Mouse (Mus musculus) limb, embryonic 14.5 days (tissue): Measurements from ENCODE around the gene Hist1h3i. TPM values are rescaled to one million over a fixed set of nuclear protein-coding genes. Genes with fewer than 3 reads are reported as not detected.
A peak's percentile ranks its signal among the peaks of the same experiment; 100 is the strongest.
"Not testable (repeated sequence)": the region's sequence is repeated elsewhere in the genome, so short reads cannot be mapped to it uniquely, and the experiment has no call there.

Experiments
- ATAC-seq: fragments of 200-750 bp; cut with Nextera tagmentation; 2 replicates; pipeline ENCODE4 v1.8.0; 2017; ENCODE audit warnings: low read depth, moderate number of reproducible peaks, moderate TSS enrichment; ENCODE audit not compliant: low FRiP score
- DNase-seq: peaks from one replicate; pipeline ENCODE4 v3.0.0-alpha.2; 2015; ENCODE audit warnings: low spot score
- H3K27ac ChIP-seq: fragments of 300-500 bp; sonication (generic); replicated peaks from 2 replicates; pipeline ENCODE4 v1.5.1; 2014; ENCODE audit warnings: low read depth, mild to moderate bottlenecking, low read length, moderate library complexity, mixed read lengths
- H3K27me3 ChIP-seq: fragments of 300-500 bp; sonication (generic); 2 replicates; pipeline ENCODE4 v1.6.1; 2014; ENCODE audit warnings: low read length, mixed read lengths; ENCODE audit not compliant: control insufficient read depth, insufficient read depth
- H3K36me3 ChIP-seq: fragments of 300-500 bp; sonication (generic); 2 replicates; pipeline ENCODE4 v1.6.1; 2014; ENCODE audit warnings: mild to moderate bottlenecking, low read length, moderate library complexity, mixed read lengths; ENCODE audit not compliant: control insufficient read depth, insufficient read depth
- H3K4me1 ChIP-seq: fragments of 300-500 bp; sonication (generic); 2 replicates; pipeline ENCODE4 v1.6.1; 2014; ENCODE audit warnings: antibody characterized with exemption, low read length, mixed read lengths; ENCODE audit not compliant: control insufficient read depth, insufficient read depth
- H3K4me2 ChIP-seq: fragments of 300-500 bp; sonication (generic); replicated peaks from 2 replicates; pipeline ENCODE4 v1.6.1; 2014; ENCODE audit warnings: low read depth, mild to moderate bottlenecking, low read length, moderate library complexity; ENCODE audit not compliant: severe bottlenecking
- H3K4me3 ChIP-seq: fragments of 300-500 bp; sonication (generic); replicated peaks from 2 replicates; pipeline ENCODE4 v1.5.1; 2014; ENCODE audit warnings: low read length
- H3K9ac ChIP-seq: fragments of 300-500 bp; sonication (generic); 2 replicates; pipeline ENCODE4 v1.6.1; 2014; ENCODE audit warnings: mild to moderate bottlenecking, low read depth, low read length, moderate library complexity; ENCODE audit not compliant: severe bottlenecking
- H3K9me3 ChIP-seq: fragments of 300-500 bp; sonication (generic); 2 replicates; pipeline ENCODE4 v1.6.1; 2016; ENCODE audit warnings: low read length; ENCODE audit not compliant: control insufficient read depth
- POLR2A ChIP-seq: fragments of 200-500 bp; IDR thresholded peaks from 2 replicates; pipeline ENCODE4 v1.8.0; 2012; ENCODE audit warnings: inconsistent platforms, mild to moderate bottlenecking, moderate library complexity, borderline replicate concordance; ENCODE audit not compliant: insufficient read depth, insufficient read length; ENCODE audit errors: extremely low read depth
- WGBS: fragments of 180-500 bp; shearing (Covaris S2); extraction: QIAGEN DNeasy Blood & Tissue Kit; methylation state at CpG from one replicate; pipeline ENCODE4 v1.1.7; 2014; 5-methylcytosine and 5-hydroxymethylcytosine counted together
- polyA plus RNA-seq, 2 experiments: library from polyadenylated mRNA; depleted of rRNA in 1 of 2; stranded (reverse) in 1 of 2; unstranded in 1 of 2; fragments of >200 nt; fragmentation: Nextera tagmentation in 1 of 2; extraction: Ambion mirVana in 1 of 2; gene quantifications; 2 replicates each; pipeline versions ENCODE4 v1.2.1 to v1.2.3; 2012 to 2014

Hist1h3i gene
- polyA plus RNA-seq, 2 experiments, result 39.9 to 142 TPM

DNA sequence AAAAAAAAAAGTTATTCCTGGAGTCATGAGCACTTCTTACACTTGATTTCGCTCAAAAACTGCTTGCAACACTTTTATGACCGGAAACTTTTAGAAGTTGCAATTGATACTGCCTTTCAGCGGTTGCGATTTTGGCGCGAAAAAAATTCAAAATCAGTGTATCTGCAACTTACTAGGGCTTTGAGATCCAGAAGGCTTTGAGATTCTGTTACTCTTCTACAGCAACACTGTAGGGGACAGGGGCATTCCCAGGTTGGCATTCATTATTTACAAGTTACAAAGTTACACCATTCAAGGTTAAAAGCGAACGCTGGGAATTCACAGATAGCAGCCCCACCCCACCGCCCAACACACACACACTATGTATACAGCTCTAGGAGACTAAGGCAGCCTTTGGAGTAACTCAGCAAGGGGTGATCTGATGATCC lies 578 bp upstream of the Hist1h3i start:
- peak overlapping the region; percentile 72 for H3K4me2 ChIP-seq
- H3K36me3 ChIP-seq, result no peaks in the 10 kb centered on the region
- H3K27ac ChIP-seq, result peak overlapping the region; percentile 93
- H3K9ac ChIP-seq, result peak overlapping the region; percentile 52
- TF ChIP-seq POLR2A, result no peak
- DNase-seq (peak; percentile 72), ATAC-seq (no peak)
- H3K27me3 ChIP-seq, result no peaks in the 10 kb centered on the region
- H3K9me3 ChIP-seq, result no peaks in the 10 kb centered on the region
- H3K4me3 ChIP-seq, result peak overlapping the region; percentile 36
- 2% methylated on average over 9 of the region's 9 CpGs for WGBS
- peaks cover 20% of the 10 kb centered on the region for H3K4me1 ChIP-seq

DNA sequence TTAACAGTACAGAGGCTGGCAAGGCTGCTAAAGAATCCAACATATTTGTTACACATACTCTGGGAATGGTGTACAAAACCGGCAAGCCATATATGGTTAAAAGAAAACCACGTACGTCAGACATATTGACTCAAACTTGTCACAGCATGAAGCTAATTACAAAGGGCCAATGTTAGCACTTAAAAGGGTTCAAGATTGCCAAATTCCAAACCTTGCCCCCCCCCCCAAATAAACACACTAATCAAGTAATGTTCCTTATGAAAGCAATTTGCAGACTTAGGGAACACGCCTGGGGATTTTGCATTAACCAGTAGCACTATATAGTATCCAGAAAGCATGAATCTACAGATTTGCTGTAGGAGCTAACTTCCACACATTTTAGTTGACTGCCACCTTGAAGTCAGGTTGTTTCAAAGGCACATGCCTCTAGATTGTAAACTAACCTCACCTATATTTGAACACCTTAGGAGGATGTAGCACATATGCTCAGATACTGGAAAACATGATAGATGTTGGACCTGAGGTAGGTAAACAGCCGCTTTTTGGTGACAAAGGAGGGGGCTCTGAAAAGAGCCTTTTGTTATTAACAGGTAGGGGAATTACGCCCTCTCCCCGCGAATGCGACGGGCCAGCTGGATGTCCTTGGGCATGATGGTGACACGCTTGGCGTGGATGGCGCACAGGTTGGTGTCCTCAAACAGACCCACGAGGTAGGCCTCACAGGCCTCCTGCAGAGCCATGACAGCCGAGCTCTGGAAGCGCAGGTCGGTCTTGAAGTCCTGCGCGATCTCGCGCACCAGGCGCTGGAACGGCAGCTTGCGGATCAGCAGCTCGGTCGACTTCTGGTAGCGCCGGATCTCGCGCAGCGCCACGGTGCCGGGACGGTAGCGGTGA lies 562 bp downstream of the Hist1h3i start:
- not testable (repeated sequence) for H3K27me3 ChIP-seq, H3K36me3 ChIP-seq, H3K9me3 ChIP-seq, ATAC-seq
- Histone ChIP-seq H3K4me1 (peaks cover 20% of the 10 kb centered on the region), H3K27ac (peak overlapping the region; percentile 93), H3K4me2 (peak overlapping the region; percentile 72), H3K9ac (peak overlapping the region; percentile 60), H3K4me3 (peak overlapping the region; percentile 36)
- WGBS, result under 1% methylated on average over 13 of the region's 35 CpGs
- peak; percentile 73; the same call in 1 of the 2 replicates for TF ChIP-seq POLR2A
- peak; percentile 63 for DNase-seq

DNA sequence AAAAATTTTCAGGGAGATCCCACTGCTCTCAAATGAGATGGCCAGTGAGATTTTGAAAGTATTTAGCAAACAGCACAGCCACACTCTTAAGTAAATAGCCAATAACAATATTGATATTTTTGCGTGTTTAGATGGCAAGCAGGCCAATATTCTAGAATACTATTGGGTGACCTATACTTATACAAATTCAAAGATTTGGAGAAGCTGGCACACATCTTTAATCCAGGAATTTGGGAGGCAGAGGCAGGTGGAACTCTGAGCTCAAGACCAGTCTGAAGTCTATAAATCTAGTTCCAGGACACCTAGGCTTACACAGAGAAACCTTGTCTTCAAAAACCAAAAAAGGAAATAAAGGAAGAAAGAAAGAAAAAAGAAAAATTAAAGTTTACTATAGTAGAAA lies 1.5 kb downstream of the Hist1h3i start:
- no peaks in the 10 kb centered on the region for H3K36me3 ChIP-seq
- H3K27me3 ChIP-seq, result no peaks in the 10 kb centered on the region
- H3K4me2 ChIP-seq, result no peak overlapping the region
- WGBS, result 87% methylated on average over 1 of the region's 1 CpGs
- ATAC-seq (no peak), DNase-seq (no peak)
- no peak overlapping the region for H3K9ac ChIP-seq
- H3K27ac ChIP-seq, result peak overlapping the region; percentile 92; the same call in 1 of the 2 replicates
- H3K4me1 ChIP-seq, result peaks cover 20% of the 10 kb centered on the region
- TF ChIP-seq POLR2A, result no peak
- no peaks in the 10 kb centered on the region for H3K9me3 ChIP-seq
- H3K4me3 ChIP-seq, result no peak overlapping the region

DNA sequence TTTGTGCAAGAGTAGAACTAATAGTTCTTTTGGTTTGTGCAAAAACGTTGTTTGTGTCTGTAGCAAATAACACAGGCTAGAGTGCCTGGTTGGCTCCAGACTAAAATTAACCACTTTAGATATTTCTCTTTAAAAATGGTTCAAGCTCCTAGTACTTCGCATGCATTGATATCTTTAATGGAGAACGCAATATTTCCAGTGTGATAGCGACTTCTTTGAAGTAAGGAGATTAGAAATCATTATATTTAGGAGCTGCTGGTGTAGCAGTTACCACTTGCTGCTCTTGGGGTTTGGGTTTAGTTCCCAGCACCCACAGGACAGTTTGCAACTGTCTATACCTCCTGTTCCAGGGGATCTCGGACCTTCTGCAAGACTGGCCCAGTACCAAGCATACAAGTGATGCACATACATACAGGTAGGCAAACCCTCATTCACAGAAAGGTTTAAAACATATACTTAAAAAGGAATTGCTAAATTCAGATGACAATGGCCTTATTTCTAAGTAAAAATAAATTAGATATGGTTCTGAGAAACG lies 2.1 kb downstream of the Hist1h3i start:
- no peaks in the 10 kb centered on the region for H3K27me3 ChIP-seq
- peak overlapping the region; percentile 92 for H3K27ac ChIP-seq
- TF ChIP-seq POLR2A, result no peak
- peak overlapping the region; percentile 75 for H3K4me2 ChIP-seq
- 39% methylated on average over 6 of the region's 6 CpGs for WGBS
- peaks cover 17% of the 10 kb centered on the region for H3K4me1 ChIP-seq
- no peaks in the 10 kb centered on the region for H3K36me3 ChIP-seq
- ATAC-seq (no peak), DNase-seq (no peak)
- no peaks in the 10 kb centered on the region for H3K9me3 ChIP-seq
- H3K9ac ChIP-seq, result 0 out of 2 replicates have a peak overlapping the region, but pooled peaks have one; percentile 4
- H3K4me3 ChIP-seq, result peak overlapping the region; percentile 51; the same call in 1 of the 2 replicates

DNA sequence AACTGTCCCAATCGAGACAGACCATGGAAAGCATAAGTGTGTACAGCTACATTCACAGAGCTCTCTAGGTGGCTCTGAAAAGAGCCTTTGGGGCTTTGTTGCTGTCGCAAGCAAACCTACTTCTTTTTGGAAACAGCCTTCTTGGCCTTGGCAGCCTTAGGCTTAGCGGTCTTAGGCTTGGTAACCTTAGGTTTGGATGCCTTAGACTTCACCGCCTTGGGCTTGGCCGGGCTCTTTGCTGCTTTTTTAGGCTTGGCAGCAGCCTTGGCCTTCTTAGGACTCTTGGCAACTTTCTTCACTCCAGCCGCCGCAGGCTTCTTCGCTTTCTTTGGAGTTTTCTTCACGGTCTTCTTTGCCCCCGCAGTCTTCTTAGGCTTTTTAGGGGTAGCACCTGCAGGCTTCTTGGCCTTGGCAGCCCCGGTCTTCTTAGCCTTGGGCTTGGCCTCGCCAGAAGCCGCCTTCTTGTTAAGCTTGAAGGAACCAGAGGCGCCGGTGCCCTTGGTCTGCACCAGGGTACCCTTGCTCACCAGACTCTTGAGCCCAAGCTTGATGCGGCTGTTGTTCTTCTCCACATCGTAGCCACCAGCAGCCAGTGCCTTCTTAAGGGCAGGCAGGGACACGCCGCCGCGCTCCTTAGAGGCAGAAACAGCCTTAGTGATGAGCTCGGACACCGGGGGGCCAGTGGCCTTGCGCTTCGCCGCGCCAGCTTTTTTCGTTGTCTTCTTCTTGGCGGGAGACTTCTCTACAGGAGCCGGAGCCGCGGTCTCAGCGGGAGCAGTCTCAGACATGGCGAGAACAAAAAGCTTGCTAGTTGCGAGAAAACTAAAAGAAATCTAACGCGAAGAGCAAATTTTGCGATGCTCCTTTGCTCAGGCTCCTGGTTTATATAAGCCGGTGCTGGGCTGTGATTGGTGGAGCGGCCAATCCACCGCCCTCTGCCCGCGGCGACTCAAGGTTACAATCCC lies 3.1 kb downstream of the Hist1h3i start, which contains the start of gene Hist1h1b:
TSS of gene Hist1h1b (minus strand) at position 859 of the 965 bp plus-strand sequence.
- Histone ChIP-seq H3K9ac (peak within 1 kb of the TSS; percentile 78), H3K4me3 (peak within 1 kb of the TSS; percentile 51), H3K4me1 (peaks cover 12% of the 10 kb centered on the region), H3K4me2 (peak within 1 kb of the TSS; percentile 75), H3K36me3 (no peaks in the 10 kb centered on the region), H3K27me3 (no peaks in the 10 kb centered on the region), H3K27ac (peak within 1 kb of the TSS; percentile 92), H3K9me3 (no peaks in the 10 kb centered on the region)
- peak; percentile 87; the same call in 1 of the 2 replicates for TF ChIP-seq POLR2A
- 2% methylated on average over 44 of the region's 44 CpGs for WGBS
- ATAC-seq (peak; percentile 17), DNase-seq (peak; percentile 90)
